Mouse (Mus musculus): ENCODE measurements around the gene Gm10681. TPM values are rescaled to one million over a fixed set of nuclear protein-coding genes. Genes with fewer than 3 reads are reported as not detected.
"Not testable (repeated sequence)": the region's sequence is repeated elsewhere in the genome, so short reads cannot be mapped to it uniquely, and the experiment has no call there.

The Gm10681 gene
- polyA plus RNA-seq, 1 experiment from 2014 or later = not detected

DNA sequence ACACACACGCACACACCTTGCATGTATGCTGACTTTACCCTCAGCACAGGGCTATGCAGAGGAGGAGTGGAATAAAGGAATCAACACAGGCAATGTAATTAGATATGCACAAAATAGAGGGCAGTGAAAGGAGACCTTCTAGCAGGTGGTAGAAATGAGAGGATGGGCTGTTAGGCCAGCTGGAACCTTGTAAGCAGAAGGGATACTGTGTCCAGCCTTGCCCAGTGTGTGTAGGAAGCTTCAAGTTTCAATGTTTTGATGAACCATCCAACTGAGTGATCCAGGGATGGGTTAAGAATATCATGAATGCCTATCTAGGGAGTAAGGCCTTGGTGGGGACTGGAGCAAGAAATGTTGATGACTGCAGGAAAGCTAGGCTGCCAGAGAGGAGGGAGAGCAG, 40.1 kb downstream of the Gm10681 start:
- not testable (repeated sequence) for H3K9me3 ChIP-seq (replicated peaks; ENCODE audit: control insufficient read depth, low read length); ATAC-seq (ENCODE audit: low read depth); H3K4me3 ChIP-seq (ENCODE audit: low read depth, low read length); H3K36me3 ChIP-seq (ENCODE audit: control insufficient read depth, insufficient read depth); H3K4me1 ChIP-seq (ENCODE audit: control insufficient read depth, low read depth, low read length); H3K9ac ChIP-seq (ENCODE audit: low read depth, low read length); H3K27me3 ChIP-seq (ENCODE audit: control insufficient read depth, insufficient read depth, low read depth, low read length); H3K4me2 ChIP-seq (ENCODE audit: low read depth, low read length); H3K27ac ChIP-seq (ENCODE audit: low read length)
- 60% methylated on average over 1 of the region's 1 CpGs for WGBS (ENCODE audit: insufficient replicate concordance)

DNA sequence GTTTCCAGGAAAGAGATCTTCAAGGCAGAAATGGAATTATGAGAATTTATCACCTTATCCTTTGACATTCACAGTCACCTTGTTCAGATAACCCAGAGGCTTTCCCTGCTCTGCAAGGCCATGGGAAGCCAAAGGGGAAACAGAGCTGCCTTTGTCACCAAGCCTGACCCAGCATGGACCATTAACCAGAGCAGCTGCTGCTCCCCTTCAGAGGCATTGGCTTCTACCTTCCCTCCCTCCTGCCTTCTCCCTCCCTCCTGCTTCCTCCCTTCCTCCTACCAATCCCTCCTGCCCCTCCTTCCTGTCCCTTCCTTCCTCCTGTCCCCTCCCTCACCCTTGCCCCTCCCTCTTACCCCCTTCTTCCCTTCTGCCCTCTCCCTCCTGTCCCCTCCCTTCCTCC, 41.0 kb downstream of the Gm10681 start:
- H3K4me1 ChIP-seq (ENCODE audit: control insufficient read depth, low read depth, low read length); H3K4me2 ChIP-seq (ENCODE audit: low read depth, low read length); ATAC-seq (ENCODE audit: low read depth); H3K36me3 ChIP-seq (ENCODE audit: control insufficient read depth, insufficient read depth); H3K9me3 ChIP-seq (replicated peaks; ENCODE audit: control insufficient read depth, low read length); H3K4me3 ChIP-seq (ENCODE audit: low read depth, low read length); H3K27me3 ChIP-seq (ENCODE audit: control insufficient read depth, insufficient read depth, low read depth, low read length); H3K27ac ChIP-seq (ENCODE audit: low read length); H3K9ac ChIP-seq (ENCODE audit: low read depth, low read length): not testable (repeated sequence)

DNA sequence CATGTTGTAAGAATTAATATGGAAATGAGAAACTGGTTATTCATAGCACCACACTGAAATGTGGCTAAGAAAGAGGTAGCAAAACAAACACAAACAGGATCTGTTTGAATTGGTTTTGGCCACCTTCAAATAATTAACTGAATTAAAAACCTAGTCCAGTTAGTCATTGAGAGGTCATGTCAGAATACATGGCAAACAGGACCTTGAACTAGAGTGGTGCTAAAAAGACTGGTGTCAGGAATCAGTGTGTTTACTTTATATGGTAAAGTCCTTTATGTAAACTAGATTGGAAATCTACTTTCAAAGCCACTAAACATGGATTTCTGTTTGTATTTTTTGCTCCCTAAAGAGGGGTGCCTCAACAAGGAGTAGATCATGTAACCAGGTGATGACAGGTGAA, 63.6 kb downstream of the Gm10681 start:
- not testable (repeated sequence) for H3K9me3 ChIP-seq (replicated peaks; ENCODE audit: control insufficient read depth, low read length)

DNA sequence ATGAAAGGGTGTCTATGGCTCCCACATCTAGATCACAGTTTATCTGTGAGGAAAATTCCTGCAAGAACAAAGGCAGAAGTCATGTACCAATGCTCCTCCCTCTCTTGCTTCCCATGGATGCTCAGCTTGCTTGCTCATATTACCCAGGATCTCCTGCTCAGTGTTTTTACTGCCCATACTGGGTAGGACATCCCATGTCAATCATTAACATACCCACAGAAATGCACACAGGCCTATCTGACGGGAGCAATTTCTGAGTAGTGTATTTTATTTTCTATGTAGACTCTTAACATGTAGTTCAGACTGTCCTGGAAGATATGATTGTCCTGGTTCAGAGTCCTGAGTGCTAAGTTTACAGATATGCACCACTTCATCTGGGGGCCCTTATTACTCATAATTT, 64.1 kb downstream of the Gm10681 start:
- H3K9me3 ChIP-seq (replicated peaks; ENCODE audit: control insufficient read depth, low read length); H3K9ac ChIP-seq (ENCODE audit: low read depth, low read length); H3K27me3 ChIP-seq (ENCODE audit: control insufficient read depth, insufficient read depth, low read depth, low read length); H3K4me1 ChIP-seq (ENCODE audit: control insufficient read depth, low read depth, low read length); H3K4me2 ChIP-seq (ENCODE audit: low read depth, low read length); H3K27ac ChIP-seq (ENCODE audit: low read length); H3K4me3 ChIP-seq (ENCODE audit: low read depth, low read length); H3K36me3 ChIP-seq (ENCODE audit: control insufficient read depth, insufficient read depth): not testable (repeated sequence)
- no CpG with 5 or more reads among the region's 1 CpGs for WGBS (ENCODE audit: insufficient replicate concordance)
- peak; percentile 68 for ATAC-seq (ENCODE audit: low read depth)

More for the DNA sequence above, 63.6 kb downstream of the Gm10681 start:
- not testable (repeated sequence) for H3K4me2 ChIP-seq (ENCODE audit: low read depth, low read length); H3K4me1 ChIP-seq (ENCODE audit: control insufficient read depth, low read depth, low read length); H3K36me3 ChIP-seq (ENCODE audit: control insufficient read depth, insufficient read depth); H3K27me3 ChIP-seq (ENCODE audit: control insufficient read depth, insufficient read depth, low read depth, low read length); H3K4me3 ChIP-seq (ENCODE audit: low read depth, low read length); H3K27ac ChIP-seq (ENCODE audit: low read length); H3K9ac ChIP-seq (ENCODE audit: low read depth, low read length)
- ATAC-seq (ENCODE audit: low read depth) = peak; percentile 70

DNA sequence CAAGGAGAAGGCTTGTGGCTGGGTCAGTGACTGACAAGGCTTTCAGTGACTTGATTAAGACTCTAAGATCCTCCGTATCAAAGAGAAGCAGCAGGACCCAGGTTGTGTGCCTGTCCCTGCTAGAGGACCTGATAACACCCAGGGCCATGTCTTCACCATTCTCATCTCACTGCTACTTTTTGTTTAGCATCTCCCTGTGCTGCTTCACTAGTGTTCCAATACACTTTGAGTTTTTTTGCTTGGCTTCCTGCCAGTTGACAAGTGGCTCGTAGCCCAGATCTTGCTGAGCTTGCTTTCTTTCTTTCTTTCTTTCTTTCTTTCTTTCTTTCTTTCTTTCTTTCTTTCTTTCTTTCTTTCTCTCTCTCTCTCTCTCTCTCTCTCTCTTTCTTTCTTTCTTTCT, 65.8 kb downstream of the Gm10681 start:
- WGBS (ENCODE audit: insufficient replicate concordance) = 36% methylated on average over 1 of the region's 2 CpGs
- not testable (repeated sequence) for H3K27me3 ChIP-seq (ENCODE audit: control insufficient read depth, insufficient read depth, low read depth, low read length); H3K9ac ChIP-seq (ENCODE audit: low read depth, low read length); H3K9me3 ChIP-seq (replicated peaks; ENCODE audit: control insufficient read depth, low read length); H3K36me3 ChIP-seq (ENCODE audit: control insufficient read depth, insufficient read depth); H3K4me1 ChIP-seq (ENCODE audit: control insufficient read depth, low read depth, low read length); H3K4me2 ChIP-seq (ENCODE audit: low read depth, low read length); ATAC-seq (ENCODE audit: low read depth); H3K27ac ChIP-seq (ENCODE audit: low read length); H3K4me3 ChIP-seq (ENCODE audit: low read depth, low read length)

DNA sequence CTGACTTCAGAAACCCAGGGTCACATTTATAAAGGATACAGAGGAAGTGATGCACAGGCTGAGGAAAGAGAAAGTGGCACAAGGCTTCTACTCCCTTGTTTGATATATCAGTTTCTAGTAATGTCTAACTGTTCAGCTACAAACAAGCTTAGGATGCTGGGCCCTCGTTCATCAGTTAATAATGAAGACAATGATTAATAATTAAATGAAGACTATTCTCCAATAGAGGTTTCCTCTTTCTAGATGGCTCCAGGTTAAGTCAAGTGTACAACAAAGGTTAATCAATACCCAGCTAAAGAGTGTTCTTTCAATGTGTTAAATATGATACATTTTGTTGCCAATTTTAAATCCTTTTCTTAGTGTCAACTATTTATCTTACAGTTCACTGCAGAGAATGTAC, 78.2 kb downstream of the Gm10681 start, which contains the start of gene Hsd3b4:
Gene Hsd3b4 (minus strand): TSS at position 101 of the 400 bp plus-strand sequence.
- not testable (repeated sequence) for H3K4me2 ChIP-seq (ENCODE audit: low read depth, low read length)

DNA sequence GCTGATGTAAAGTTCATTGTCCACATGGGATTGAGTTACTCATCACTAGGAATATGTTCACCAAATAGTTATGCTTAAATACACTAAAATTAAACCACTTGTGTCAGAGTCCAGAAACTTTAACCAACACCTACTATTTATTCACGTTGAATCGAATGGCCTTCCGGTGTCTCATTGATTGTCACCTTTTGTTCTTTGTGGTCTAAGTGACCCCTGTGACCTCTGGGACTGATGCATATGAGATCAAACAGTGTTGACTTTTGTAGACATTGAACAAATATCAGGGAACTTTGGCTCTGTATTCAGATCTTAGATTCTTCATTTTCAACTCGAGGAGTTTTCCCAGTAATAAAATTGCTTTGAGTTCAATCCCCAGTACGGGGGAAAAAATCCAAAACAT, 81.4 kb downstream of the Gm10681 start:
- WGBS (ENCODE audit: insufficient replicate concordance) = no CpG with 5 or more reads among the region's 5 CpGs
- not testable (repeated sequence) for H3K4me2 ChIP-seq (ENCODE audit: low read depth, low read length); H3K27ac ChIP-seq (ENCODE audit: low read length); H3K9me3 ChIP-seq (replicated peaks; ENCODE audit: control insufficient read depth, low read length); H3K4me3 ChIP-seq (ENCODE audit: low read depth, low read length); H3K4me1 ChIP-seq (ENCODE audit: control insufficient read depth, low read depth, low read length); H3K27me3 ChIP-seq (ENCODE audit: control insufficient read depth, insufficient read depth, low read depth, low read length); H3K9ac ChIP-seq (ENCODE audit: low read depth, low read length); H3K36me3 ChIP-seq (ENCODE audit: control insufficient read depth, insufficient read depth)
- ATAC-seq (ENCODE audit: low read depth) = peak; percentile 69

More for the DNA sequence above, 78.2 kb downstream of the Gm10681 start, which contains the start of gene Hsd3b4:
- not testable (repeated sequence) for H3K4me3 ChIP-seq (ENCODE audit: low read depth, low read length); H3K36me3 ChIP-seq (ENCODE audit: control insufficient read depth, insufficient read depth); H3K4me1 ChIP-seq (ENCODE audit: control insufficient read depth, low read depth, low read length); ATAC-seq (ENCODE audit: low read depth); H3K9me3 ChIP-seq (replicated peaks; ENCODE audit: control insufficient read depth, low read length); H3K9ac ChIP-seq (ENCODE audit: low read depth, low read length); H3K27ac ChIP-seq (ENCODE audit: low read length); H3K27me3 ChIP-seq (ENCODE audit: control insufficient read depth, insufficient read depth, low read depth, low read length)
- WGBS (ENCODE audit: insufficient replicate concordance) = no CpG with 5 or more reads among the region's 1 CpGs

Other genes starting within 250 kb of the Gm10681 start
- gene Phgdh, start 248.8 kb downstream of the Gm10681 start, polyA plus RNA-seq (2015; fragmentation: Nextera tagmentation; extraction: Ambion mirVana) = 179 and 193 TPM in 2 replicates
- gene Zfp697, start 206.3 kb downstream of the Gm10681 start, polyA plus RNA-seq (2015; fragmentation: Nextera tagmentation; extraction: Ambion mirVana) = 2.0 and 2.1 TPM in 2 replicates
- gene Gm4450, start 131.7 kb downstream of the Gm10681 start, polyA plus RNA-seq (2015; fragmentation: Nextera tagmentation; extraction: Ambion mirVana) = not detected in 2 replicates
- gene Hsd3b4, start 78.3 kb downstream of the Gm10681 start, polyA plus RNA-seq (2015; fragmentation: Nextera tagmentation; extraction: Ambion mirVana) = 0.12 TPM in 1 of 2 replicates, not detected in the other
- gene Hsd3b5, start 41.4 kb upstream of the Gm10681 start, polyA plus RNA-seq (2015; fragmentation: Nextera tagmentation; extraction: Ambion mirVana) = 0.09 TPM in 1 of 2 replicates, not detected in the other
- gene Hsd3b2, start 135.7 kb upstream of the Gm10681 start, polyA plus RNA-seq (2015; fragmentation: Nextera tagmentation; extraction: Ambion mirVana) = 0.48 and 0.76 TPM in 2 replicates
- gene Hsd3b3, start 174.3 kb upstream of the Gm10681 start, polyA plus RNA-seq (2015; fragmentation: Nextera tagmentation; extraction: Ambion mirVana) = 15.5 and 19.9 TPM in 2 replicates
- gene Hsd3b6, start 225.6 kb upstream of the Gm10681 start, polyA plus RNA-seq (2015; fragmentation: Nextera tagmentation; extraction: Ambion mirVana) = 4.2 and 5.3 TPM in 2 replicates

Measured in liver, embryonic 16.5 days (tissue).